Mouse (Mus musculus) kidney, postnatal 25 days (tissue): ENCODE measurements at regions not wholly inside any gene's neighbourhood (a gene's known extent, or its start where the extent isn't known, plus 50 kb on each side); places are given as distances from the start of the nearest gene placed in this dataset.
A peak's percentile ranks its signal among the peaks of the same experiment; 100 is the strongest.
"Not testable (repeated sequence)": the region's sequence is repeated elsewhere in the genome, so short reads cannot be mapped to it uniquely, and the experiment has no call there.

Experiments used
- DNase-seq, 2 experiments: peaks; one replicate each; pipeline ENCODE4 v3.0.0; 2021; ENCODE audit warnings: mixed read lengths in 2 of 2

DNA sequence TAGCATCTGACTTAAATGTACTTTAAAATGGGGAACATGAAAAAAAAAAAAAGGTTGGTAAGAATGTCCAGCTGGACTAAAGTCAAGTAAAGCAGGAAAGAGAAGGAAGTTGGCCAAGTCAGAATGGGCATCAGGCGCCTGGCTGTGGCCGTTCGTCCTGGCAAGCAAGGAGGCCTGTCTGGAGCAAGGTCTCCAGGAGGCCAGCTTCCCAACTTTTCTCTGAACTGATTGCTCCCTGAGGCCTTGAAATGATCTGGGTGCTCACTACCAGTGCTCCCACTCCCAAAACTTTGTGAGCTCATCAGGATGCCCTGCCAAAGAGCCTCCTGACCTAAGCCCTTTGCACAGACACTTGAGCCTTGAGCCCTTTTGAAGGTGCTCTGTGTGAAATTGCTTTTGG, 141.7 kb upstream of the Gm21897 start:
- DNase-seq, result peak in 1 of 2 experiments; percentile 29

DNA sequence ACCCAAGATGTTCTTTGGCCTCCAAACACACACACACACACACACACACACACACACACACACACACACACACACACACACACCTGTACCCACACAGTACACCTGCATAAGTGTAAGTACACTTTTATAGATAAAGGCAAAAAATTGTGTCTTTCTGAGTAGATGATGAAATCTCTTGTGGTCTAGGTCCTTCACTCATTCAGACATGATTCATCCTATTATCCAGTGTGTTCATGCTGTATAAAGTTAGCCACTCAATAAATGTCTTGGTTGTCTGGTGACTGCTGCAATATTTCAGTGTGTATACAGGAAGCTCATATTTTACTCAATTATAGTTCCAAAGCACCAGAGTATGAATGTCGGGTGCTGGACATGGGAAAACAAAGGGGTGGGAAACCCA, 131.5 kb upstream of the Gm21897 start:
- DNase-seq, result no peak

DNA sequence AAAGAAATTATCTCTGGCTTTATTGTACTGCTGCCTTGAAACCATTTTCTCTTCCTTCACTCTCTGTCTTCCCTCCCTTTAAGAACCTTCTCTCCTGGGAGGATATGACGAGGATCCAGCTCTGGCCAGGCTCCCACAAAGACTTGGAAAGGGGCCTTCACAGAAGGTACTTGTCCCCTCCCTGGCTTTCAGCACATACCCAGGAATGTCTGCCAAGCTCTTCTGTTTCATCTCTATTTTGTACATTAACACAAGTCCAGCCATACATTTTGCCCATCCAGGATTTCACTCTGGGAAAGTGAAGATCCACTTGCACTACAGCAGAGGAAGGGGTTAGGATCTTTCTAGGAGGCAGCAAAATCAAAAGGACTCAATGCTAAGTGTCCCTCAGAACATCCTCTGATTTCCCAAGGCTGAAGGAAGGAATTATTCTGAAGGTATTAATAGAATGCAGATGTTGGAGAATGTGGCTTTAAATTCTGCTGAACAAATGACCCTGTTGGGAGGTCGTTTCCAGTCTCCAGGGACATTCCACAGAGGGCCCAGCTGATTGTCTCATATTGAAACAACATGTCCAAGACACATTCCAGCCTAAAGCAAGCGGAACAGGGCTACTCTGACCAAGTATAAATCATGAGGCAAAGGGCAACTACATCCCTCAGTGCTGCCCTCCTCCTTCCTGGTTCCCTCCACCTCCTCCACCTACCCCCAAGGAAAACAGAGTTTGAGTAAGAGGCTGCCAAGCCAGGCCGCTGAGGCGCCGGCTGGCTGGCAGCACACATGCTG, 122.1 kb upstream of the Gm21897 start:
- peak; percentile 64 to 82 for DNase-seq

DNA sequence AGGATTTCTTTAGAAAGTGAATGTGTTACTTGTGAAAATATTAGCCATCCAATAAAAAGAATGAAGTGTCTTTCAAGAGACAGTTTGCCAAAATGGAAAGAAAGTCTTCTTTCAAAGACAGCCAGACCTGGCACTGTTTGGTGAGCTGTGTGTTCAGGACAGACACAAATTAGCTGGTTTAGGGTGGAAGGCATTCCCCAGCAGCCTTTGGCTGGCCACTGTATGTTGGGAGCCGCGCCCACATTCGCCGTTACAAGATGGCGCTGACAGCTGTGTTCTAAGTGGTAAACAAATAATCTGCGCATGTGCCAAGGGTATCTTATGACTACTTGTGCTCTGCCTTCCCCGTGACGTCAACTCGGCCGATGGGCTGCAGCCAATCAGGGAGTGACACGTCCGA, 121.3 kb upstream of the Gm21897 start:
- not testable (repeated sequence) for DNase-seq

DNA sequence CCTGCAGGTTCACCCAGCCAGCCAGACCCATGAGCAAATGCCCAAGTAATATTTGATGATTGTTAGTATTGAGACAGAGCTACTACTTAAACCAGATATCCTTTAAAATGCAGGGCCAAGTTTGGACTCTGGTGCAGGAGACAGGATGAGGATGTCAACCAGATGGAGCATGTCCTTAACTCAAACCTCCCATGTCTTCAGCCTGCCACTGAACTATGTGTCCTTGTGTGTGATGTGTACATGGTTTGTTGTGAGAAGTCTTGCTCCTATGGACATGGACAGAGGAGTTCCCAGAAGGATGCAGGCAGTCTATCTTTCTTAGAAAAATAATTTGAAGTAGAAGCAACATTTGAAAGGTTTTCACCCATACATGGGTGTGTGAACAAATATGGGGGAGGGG, 120.4 kb upstream of the Gm21897 start:
- DNase-seq, result no peak

DNA sequence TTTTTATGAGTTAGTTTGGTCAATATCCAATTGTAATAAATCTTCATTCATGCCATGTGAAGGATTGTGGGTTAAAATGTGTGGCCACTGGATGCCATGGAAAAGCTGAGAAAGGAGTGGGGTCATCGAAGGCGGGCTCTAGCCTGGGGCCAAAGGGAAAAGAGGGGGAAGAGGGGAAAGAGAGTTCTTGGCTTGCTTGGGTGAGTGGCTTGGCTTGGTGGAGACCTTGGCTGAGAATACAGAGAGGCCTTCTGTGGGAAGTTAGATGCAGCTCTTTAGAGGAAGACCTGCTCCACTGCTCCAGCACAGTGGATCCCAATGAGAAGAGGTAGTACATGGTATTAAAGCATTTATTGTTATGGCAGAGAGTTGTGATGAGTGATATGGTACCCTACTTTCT, 101.3 kb upstream of the Gm21897 start:
- DNase-seq, result no peak

DNA sequence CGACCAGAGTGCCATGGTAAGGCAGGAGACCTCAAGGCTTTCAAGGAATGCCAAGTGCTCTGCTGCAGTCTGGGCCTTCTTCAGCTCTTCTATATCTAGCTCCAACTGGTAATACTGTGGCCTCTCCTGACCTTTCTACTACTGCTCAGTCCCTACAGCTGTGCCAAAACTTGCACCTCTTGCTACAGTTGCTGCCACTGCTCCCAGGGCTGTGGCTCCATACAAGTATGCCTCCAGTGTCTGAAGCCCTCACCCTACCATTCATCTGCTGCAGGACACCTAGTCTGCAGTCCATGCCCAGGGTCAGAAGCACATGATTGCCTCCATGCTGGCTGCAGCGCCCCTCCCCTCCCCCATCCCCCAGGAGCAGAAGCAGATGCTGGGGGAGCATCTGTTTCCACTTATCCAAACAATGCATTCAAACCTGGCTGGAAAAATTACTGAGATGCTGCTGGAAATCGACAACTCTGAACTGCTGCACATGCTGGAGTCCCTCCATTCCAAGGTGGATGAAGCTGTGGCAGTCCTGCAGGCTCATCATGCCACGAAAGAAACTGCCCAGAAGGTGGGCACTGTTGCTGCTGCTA, 96.2 kb upstream of the Gm21897 start:
- no peak for DNase-seq

DNA sequence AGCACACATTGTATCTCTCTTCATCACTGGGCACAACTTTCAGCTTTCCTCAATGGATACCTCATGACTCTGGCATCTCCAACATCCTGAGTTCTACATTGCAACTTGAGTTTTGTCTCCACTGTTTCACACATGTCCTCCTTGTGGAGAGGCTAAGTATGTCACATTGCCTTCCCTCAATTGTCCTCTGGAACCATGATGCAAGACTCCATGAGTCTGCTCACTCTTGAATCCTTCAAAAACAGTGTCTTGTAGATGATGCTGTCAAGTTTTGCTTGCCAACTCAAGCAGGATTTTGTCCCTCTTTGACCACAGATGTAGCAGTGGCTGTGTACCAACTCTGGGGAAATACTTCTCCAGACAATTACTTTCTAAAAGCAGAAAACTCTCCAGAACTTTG, 79.4 kb upstream of the Gm21897 start:
- no peak for DNase-seq

DNA sequence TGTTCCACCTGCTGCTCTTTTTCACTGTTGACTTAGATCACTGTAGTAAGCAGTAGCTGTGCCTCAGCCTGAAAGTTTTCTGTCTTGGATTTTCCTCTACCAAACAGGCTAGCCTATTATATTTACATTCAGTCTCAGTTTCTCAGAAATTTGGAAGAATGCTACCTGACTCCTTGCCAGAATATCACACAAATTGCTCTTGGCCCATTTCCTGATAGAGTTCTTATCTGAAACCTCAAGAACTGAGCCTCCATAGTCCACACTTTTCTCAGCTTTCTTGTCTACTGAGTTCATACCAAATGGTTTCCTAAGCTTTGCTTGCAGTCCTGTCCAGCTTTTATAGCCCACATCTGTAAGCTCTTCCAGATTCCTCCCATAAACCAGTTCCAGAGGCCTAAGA, 78.8 kb upstream of the Gm21897 start:
- DNase-seq, result no peak

DNA sequence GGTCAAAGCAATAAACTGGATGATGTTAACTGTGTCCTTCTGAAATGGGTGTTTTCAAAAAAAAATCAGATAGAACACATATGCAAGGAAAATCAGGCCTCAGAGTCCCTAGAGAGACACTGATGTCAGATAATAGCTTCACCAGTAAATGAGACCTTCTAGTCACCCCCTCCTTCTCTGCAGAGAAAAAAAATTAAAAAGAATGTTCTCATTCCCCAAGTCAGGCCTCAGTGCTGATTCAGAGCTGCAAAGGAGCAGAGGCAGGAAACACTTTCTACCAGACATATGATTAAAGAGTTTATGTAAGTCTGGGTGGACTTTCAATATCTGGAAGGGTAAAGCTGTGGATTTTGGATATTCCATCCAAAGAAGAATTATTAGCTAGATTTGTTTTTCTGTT, 67.1 kb upstream of the Gm21897 start:
- no peak for DNase-seq

DNA sequence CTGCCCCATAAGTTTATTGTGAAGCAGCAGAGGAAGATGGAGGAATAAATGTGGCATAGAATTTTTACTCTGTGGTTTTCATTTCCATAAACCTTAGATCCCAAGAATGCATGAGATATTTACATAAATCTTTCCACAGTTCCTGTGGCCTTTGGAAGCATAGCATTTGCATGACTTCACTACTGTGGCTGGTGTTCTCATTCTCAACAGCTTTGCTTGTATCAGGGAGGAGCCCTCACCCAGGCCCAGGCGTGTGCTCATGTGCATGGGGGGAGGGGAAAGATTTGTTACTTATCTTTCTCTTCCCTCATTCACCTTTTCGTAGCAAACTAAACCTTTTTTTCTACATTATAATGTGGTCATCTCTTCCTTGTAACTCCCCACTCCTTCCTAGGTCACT, 65.6 kb upstream of the Gm21897 start:
- DNase-seq, result no peak

DNA sequence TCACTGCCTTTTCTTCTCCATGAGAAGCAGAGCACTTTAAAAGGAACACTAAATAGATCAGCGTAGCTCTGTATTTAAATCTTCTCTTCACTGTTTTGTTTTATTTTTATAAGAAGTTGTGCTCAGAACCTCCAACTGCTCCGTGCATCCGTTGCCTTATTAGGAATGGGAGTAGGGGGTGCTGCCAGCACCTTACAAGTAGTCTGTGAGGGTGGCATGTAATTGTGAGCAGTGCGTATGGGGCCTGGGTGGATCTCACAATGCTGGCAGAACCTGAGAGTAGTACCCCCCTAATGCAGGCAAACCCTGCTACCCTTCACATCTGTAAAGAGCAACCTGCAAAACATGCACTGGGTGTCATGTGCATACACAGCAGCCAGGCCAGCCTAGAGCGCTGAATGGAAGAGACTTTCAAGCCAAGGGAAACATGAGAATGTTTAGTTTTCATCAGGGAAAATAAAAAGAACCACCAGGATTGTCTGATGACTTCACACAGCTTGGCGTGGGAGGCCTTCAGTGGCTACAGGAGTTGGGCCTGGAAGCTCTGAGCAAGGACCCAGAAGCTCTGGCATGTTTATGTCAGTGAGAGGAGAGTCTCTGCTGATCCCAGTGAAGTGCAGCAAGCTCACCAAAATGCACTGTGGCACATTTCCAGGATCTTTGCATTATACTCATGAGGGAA, 64.5 kb upstream of the Gm21897 start:
- peak; percentile 4 to 39 for DNase-seq

DNA sequence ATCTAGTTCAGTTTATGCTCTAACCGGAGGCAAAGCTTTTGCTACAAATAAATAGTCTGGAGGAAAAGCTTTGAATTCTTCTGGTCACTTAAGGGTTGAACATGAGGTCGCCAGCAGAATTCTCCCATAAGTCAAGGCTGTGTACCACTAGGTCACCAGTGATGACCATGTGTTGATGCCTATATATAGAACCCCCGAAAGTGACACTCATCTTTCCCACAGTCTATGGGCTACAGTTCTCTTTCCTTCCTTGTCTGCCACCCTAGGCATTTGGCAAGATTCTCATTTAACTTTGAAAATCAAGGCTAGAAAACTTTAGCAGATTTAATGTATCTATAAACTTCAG, 63.9 kb upstream of the Gm21897 start:
- no peak for DNase-seq

DNA sequence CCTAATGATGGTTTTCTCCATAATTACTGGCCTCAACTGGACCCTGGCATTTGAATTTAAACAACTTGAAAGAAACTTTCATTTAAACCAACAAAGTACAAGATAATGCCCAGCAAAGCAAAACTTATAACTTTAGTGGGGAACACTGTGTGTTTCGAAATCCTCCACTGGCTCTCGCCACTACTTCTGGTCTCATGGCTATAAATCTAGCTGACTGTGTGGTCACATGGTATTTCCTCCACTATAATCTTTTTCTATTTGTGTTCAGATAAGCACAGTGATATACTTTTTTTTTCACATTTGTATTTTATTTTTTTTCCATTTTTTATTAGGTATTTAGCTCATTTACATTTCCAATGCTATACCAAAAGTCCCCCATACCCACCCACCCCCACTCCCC, 62.6 kb upstream of the Gm21897 start:
- DNase-seq, result no peak

DNA sequence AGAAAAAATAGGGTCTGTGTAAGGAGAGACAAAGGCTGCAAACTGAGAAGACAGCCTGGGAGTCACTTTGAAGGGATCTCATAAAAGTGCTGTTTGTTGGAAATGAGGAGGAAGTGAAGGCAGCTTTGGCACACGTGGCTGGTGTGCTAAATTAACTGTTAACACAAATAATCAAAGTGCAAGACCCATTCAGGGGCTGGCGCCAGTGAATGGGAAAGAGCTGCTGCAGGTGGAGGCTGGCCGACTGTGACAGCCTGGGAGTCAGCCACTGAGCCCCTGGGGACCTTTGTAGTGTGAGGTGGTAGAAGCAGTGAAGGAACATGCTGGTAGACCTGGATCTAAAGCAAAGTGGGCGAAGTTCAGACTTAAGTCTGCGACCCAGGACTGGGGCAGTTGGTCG, 57.8 kb upstream of the Gm21897 start:
- peak in 1 of 2 experiments; percentile 38 for DNase-seq

DNA sequence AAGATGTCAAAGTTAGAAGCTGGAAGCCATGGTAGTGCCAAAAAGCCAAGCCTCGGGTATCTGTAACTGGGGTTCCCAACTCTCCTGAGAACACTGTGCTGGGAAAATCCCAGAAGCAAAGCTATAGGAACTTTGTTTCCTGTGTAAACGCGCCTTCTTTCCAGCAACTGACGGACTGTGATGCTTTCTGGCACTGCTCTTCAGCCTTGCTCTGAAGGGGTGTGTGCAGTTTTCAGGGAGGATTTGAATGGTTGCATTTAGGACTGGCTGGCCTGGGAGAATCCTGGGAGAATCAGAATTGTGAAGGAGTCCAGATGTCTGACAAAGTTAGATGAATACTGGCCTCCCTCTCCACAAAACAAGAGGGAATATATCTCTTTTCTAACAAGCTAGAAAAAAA, 57.2 kb upstream of the Gm21897 start:
- DNase-seq, result no peak
